Mouse (Mus musculus) right cerebral cortex, postnatal 36 days (tissue): ENCODE measurements around the gene Gbx1.

Experiments used
- DNase-seq, 2 experiments: peaks; one replicate each; pipeline ENCODE4 v3.0.0; 2022; ENCODE audit warnings: low spot score in 2 of 2, mixed read lengths in 1 of 2

Gbx1 gene

GRCm38 (mm10) chr5:24477909-24478308 lies 49.1 kb downstream of the Gbx1 start:
- no peak for DNase-seq

- DNase-seq = no peak
These were observed 51.3 kb downstream of the Gbx1 start for GRCm38 (mm10) chr5:24475476-24476241.

GRCm38 (mm10) chr5:24474723-24475261 lies 52.2 kb downstream of the Gbx1 start:
- peak; percentile 65 to 68 for DNase-seq

- no peak for DNase-seq
These were observed 52.8 kb downstream of the Gbx1 start for GRCm38 (mm10) chr5:24474025-24474722.

GRCm38 (mm10) chr5:24472884-24473619 lies 54.0 kb downstream of the Gbx1 start:
- no peak for DNase-seq

- DNase-seq = no peak
These were observed 56.4 kb downstream of the Gbx1 start for GRCm38 (mm10) chr5:24470600-24470999.

GRCm38 (mm10) chr5:24466762-24467161 lies 60.2 kb downstream of the Gbx1 start:
- no peak for DNase-seq

GRCm38 (mm10) chr5:24455613-24456012 lies 71.4 kb downstream of the Gbx1 start:
- no peak for DNase-seq

- no peak for DNase-seq
These were observed 71.9 kb downstream of the Gbx1 start for GRCm38 (mm10) chr5:24455076-24455475.

- no peak for DNase-seq
These were observed 73.1 kb downstream of the Gbx1 start for GRCm38 (mm10) chr5:24453985-24454303.

GRCm38 (mm10) chr5:24453283-24453984 lies 73.6 kb downstream of the Gbx1 start:
- no peak for DNase-seq
